In the genomic region with DNA sequence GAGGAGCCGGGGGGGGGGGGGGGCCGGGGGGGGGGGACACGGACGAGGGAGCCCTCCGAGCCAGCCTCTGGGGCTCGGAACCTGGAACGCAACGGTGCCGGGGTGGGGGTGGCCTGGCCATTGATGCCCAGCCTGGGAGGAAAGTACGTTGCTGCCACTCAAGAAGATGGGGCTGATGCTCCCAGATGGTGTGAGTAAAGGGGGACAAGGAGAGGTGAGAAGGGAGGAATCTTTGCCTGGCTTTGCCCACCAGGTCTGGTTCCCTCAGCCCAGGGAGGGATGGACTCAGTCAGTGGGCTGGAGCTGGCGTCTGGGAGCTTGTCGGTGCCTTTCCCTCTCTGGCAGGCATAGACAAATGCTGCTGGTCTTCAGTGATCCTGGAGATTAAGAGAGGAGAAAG, we compare ENCODE assay signal across 9 mouse cellular contexts. TPM values are rescaled to one million over a fixed set of nuclear protein-coding genes. Genes with fewer than 3 reads are reported as not detected.
A peak's percentile ranks its signal among the peaks of the same experiment; 100 is the strongest.
DNase-seq lines count a peak whose midpoint lies in the region; ATAC-seq and TF ChIP-seq lines count a peak whose summit lies in the region.
"Had no signal": no experiment of that assay in that cellular context is flagged by ENCODE, and none has a peak within 500 bp of the region (broad histone marks: within the 10 kb centered on the region; RNA-seq: fewer than 3 reads in every experiment).

No protein-coding gene starts in this region.

- no peaks in the 10 kb centered on the region for H3K4me1 ChIP-seq in cerebellum, adult 2 months (ENCODE audit: control insufficient read depth, insufficient read depth, low read length)
- H3K4me1 ChIP-seq in megakaryocyte, embryonic 14.5 days: peaks cover 18% of the 10 kb centered on the region
- peaks cover 7% of the 10 kb centered on the region; the same call in 1 of the 2 replicates for H3K4me1 ChIP-seq in limb, embryonic 11.5 days (ENCODE audit: control insufficient read depth, insufficient read depth, low read length)

- ATAC-seq in megakaryocyte, adult 5-6 weeks (ENCODE audit: poor library complexity, severe bottlenecking): no peak
- ATAC-seq in limb, embryonic 11.5 days (ENCODE audit: insufficient number of reproducible peaks, low FRiP score, low TSS enrichment, low read depth): 0 out of 2 replicates have a peak, but pooled peaks have one; percentile 8

- no peak for TF ChIP-seq POLR2A in cerebellum, adult 2 months (IDR thresholded peaks at IDR 0.05; ENCODE audit: borderline replicate concordance, insufficient read depth, low read length)

- no peaks in the 10 kb centered on the region; the same call in 1 of the 2 replicates for H3K27me3 ChIP-seq in cerebellum, adult 2 months (ENCODE audit: control insufficient read depth, insufficient read depth, low read length)
- H3K27me3 ChIP-seq in megakaryocyte, embryonic 14.5 days (replicated peaks): peaks cover 44% of the 10 kb centered on the region
- H3K27me3 ChIP-seq in limb, embryonic 11.5 days (ENCODE audit: control insufficient read depth, insufficient read depth, low read length): no peaks in the 10 kb centered on the region; the same call in 1 of the 2 replicates

- H3K4me3 ChIP-seq in cerebellum, adult 2 months (replicated peaks; ENCODE audit: insufficient read depth, low read depth, low read length): peak overlapping the region; percentile 20
- peak overlapping the region; percentile 52 for H3K4me3 ChIP-seq in megakaryocyte, embryonic 14.5 days (replicated peaks)
- H3K4me3 ChIP-seq in limb, embryonic 11.5 days (ENCODE audit: low read depth, low read length): peak overlapping the region; percentile 49

- TF ChIP-seq CTCF in cerebellum, adult 2 months (IDR thresholded peaks at IDR 0.05; ENCODE audit: borderline replicate concordance, insufficient read depth, low read depth, low read length): no peak

- WGBS in cerebellum, adult 2 months: 0% methylated on average over 8 of the region's 12 CpGs
- WGBS in limb, embryonic 11.5 days: under 1% methylated on average over 8 of the region's 12 CpGs

- H3K4me2 ChIP-seq in limb, embryonic 11.5 days (ENCODE audit: low read depth, severe bottlenecking): peak overlapping the region; percentile 97

- H3K9me3 ChIP-seq in megakaryocyte, embryonic 14.5 days: no peaks in the 10 kb centered on the region
- H3K9me3 ChIP-seq in limb, embryonic 11.5 days (ENCODE audit: control insufficient read depth, low read length): no peaks in the 10 kb centered on the region

- H3K36me3 ChIP-seq in megakaryocyte, embryonic 14.5 days (replicated peaks; ENCODE audit: low read length): no peaks in the 10 kb centered on the region
- H3K36me3 ChIP-seq in limb, embryonic 11.5 days (ENCODE audit: control insufficient read depth, insufficient read depth, low read length): no peaks in the 10 kb centered on the region

- no peak overlapping the region for H3K9ac ChIP-seq in limb, embryonic 11.5 days (ENCODE audit: low read length)

- DNase-seq in cerebellum, adult 2 months: no peak
- DNase-seq in cerebellum, adult 9-11 months: no peak
- peak; percentile 44 for DNase-seq in limb, embryonic 11.5 days (ENCODE audit: low spot score)
- DNase-seq in right cerebral cortex, postnatal 14 days: peak; percentile 8
- no peak for DNase-seq in urinary bladder, adult 2 months (ENCODE audit: low spot score)
- no peak for DNase-seq in thymus, postnatal 10 days (ENCODE audit: low spot score in 2 of 2)

- H3K27ac ChIP-seq in cerebellum, adult 2 months (ENCODE audit: insufficient read depth, low read length): no peak overlapping the region
- no peak overlapping the region for H3K27ac ChIP-seq in limb, embryonic 11.5 days (replicated peaks; ENCODE audit: low read depth, low read length)

RNA-seq across cellular contexts. Expression of a gene that starts 0.4 kb away (rescaled TPM):
- 4.5 and 4.6 TPM in 2 replicates for polyA plus RNA-seq in cerebellum, adult 2 months (2012; rRNA removed)
- not detected in 2 replicates for polyA plus RNA-seq in megakaryocyte, embryonic 14.5 days (2012; ENCODE audit: insufficient read depth, low replicate concordance)
- not detected in 2 replicates for total RNA-seq in megakaryocyte, adult 5-6 weeks (2015)
- not detected in 2 replicates for total RNA-seq in megakaryocyte, adult 5-6 weeks (2017)
- polyA plus RNA-seq in limb, embryonic 11.5 days (2014; fragmentation: Nextera tagmentation; extraction: Ambion mirVana): 1.8 and 2.9 TPM in 2 replicates
- 17.7 and 18.2 TPM in 2 replicates for polyA plus RNA-seq in urinary bladder, adult 2 months (2012; rRNA removed)
- total RNA-seq: common myeloid progenitor, adult 5-6 weeks had no signal

Comparison
In these comparisons a context has a peak if more than half of its experiments do, and no peak if none do; other contexts are left out.
1. DNase-seq: peak in limb, embryonic 11.5 days (single experiment) and right cerebral cortex, postnatal 14 days (single experiment); none in cerebellum, adult 2 months (0 of 2), cerebellum, adult 9-11 months (single experiment), urinary bladder, adult 2 months (single experiment) and thymus, postnatal 10 days (0 of 2).
2. Peak in every context shown above with its lines, with median percentiles within 50 percentile points of each other: H3K4me3 ChIP-seq.